Mouse (Mus musculus) C2C12 (cell line): ENCODE results near the gene Usp35. TPM values are rescaled to one million over a fixed set of nuclear protein-coding genes. Genes with fewer than 3 reads are reported as not detected.

Experiments used
- H3K27me3 ChIP-seq: one replicate; pipeline ENCODE4 v1.6.1; 2011; ENCODE audit not compliant: control insufficient read depth, insufficient read depth, insufficient read length
- H3K36me3 ChIP-seq: one replicate; pipeline ENCODE4 v1.6.1; 2011; ENCODE audit not compliant: control insufficient read depth, insufficient read depth
- H3K4me3 ChIP-seq: one replicate; pipeline ENCODE4 v1.5.1; 2011; ENCODE audit warnings: mild to moderate bottlenecking, control low read depth; ENCODE audit not compliant: poor library complexity, insufficient read depth, severe bottlenecking
- H3K79me2 ChIP-seq: one replicate; pipeline ENCODE4 v1.6.1; 2011; ENCODE audit not compliant: control insufficient read depth, insufficient read depth
- H3K79me3 ChIP-seq: one replicate; pipeline ENCODE4 v1.6.1; 2011; ENCODE audit warnings: low read depth, control low read depth
- H3ac ChIP-seq: one replicate; pipeline ENCODE3; 2011; ENCODE audit warnings: low read depth; ENCODE audit not compliant: control insufficient read depth, insufficient read length
- CEBPB ChIP-seq: IDR thresholded peaks from one replicate; pipeline ENCODE4 v1.6.1; 2011; ENCODE audit warnings: low read depth, mild to moderate bottlenecking, control low read depth, moderate library complexity
- CTCF ChIP-seq: IDR thresholded peaks from one replicate; pipeline ENCODE4 v1.5.1; 2011; ENCODE audit not compliant: control insufficient read depth, insufficient read depth, insufficient read length
- FOSL1 ChIP-seq: IDR thresholded peaks from one replicate; pipeline ENCODE4 v1.8.0; 2011; ENCODE audit warnings: mild to moderate bottlenecking, low read length; ENCODE audit not compliant: poor library complexity, insufficient read depth, severe bottlenecking
- MAX ChIP-seq: IDR thresholded peaks from one replicate; pipeline ENCODE4 v1.6.1; 2011; ENCODE audit warnings: mild to moderate bottlenecking, control low read depth
- MYOD1 ChIP-seq: IDR thresholded peaks from one replicate; pipeline ENCODE4 v1.6.1; 2011; ENCODE audit warnings: low read depth; ENCODE audit not compliant: control insufficient read depth, insufficient read length
- MYOG ChIP-seq: IDR thresholded peaks from one replicate; pipeline ENCODE4 v1.6.1; 2011; ENCODE audit not compliant: control insufficient read depth, insufficient read length; ENCODE audit errors: extremely low read depth
- USF1 ChIP-seq: IDR thresholded peaks from one replicate; pipeline ENCODE4 v1.6.1; 2011; ENCODE audit warnings: low read depth, mild to moderate bottlenecking, control low read depth, moderate library complexity
- polyA plus RNA-seq: library from polyadenylated mRNA; unstranded; fragments of >200 nt; fragmentation: generic; extraction: Trizol; gene quantifications from one replicate; pipeline ENCODE4 v1.2.1, GENCODE M21; 2012; ENCODE audit warnings: missing spikeins

The Usp35 gene
- polyA plus RNA-seq, 1 experiment, result 1.1 TPM

GRCm38 (mm10) chr7:97309461-97310340 is 22.1 kb downstream of the Usp35 start:
- no peaks in the 10 kb centered on the region for H3K36me3 ChIP-seq
- no peaks in the 10 kb centered on the region for H3K27me3 ChIP-seq
- no peak overlapping the region for H3K4me3 ChIP-seq
- H3K79me2 ChIP-seq, result no peaks in the 10 kb centered on the region
- TF ChIP-seq MYOD1, result no peak
- no peak for TF ChIP-seq USF1
- TF ChIP-seq CEBPB, result no peak
- no peak for TF ChIP-seq FOSL1
- no peak for TF ChIP-seq CTCF
- TF ChIP-seq MYOG, result no peak
- no peak for TF ChIP-seq MAX
- H3K79me3 ChIP-seq, result no peaks in the 10 kb centered on the region
- H3ac ChIP-seq, result no peak overlapping the region

GRCm38 (mm10) chr7:97307546-97307945 is 24.3 kb downstream of the Usp35 start:
- no peaks in the 10 kb centered on the region for H3K27me3 ChIP-seq
- no peaks in the 10 kb centered on the region for H3K79me3 ChIP-seq
- H3K4me3 ChIP-seq, result no peak overlapping the region
- H3K79me2 ChIP-seq, result no peaks in the 10 kb centered on the region
- TF ChIP-seq MYOG (no peak), FOSL1 (no peak), MAX (no peak), CTCF (no peak), USF1 (no peak), MYOD1 (no peak), CEBPB (no peak)
- H3ac ChIP-seq, result no peak overlapping the region
- no peaks in the 10 kb centered on the region for H3K36me3 ChIP-seq

- TF ChIP-seq CTCF, result no peak
- TF ChIP-seq CEBPB, result no peak
- no peak for TF ChIP-seq MYOG
- no peak for TF ChIP-seq MAX
- TF ChIP-seq FOSL1, result no peak
- no peak for TF ChIP-seq USF1
- TF ChIP-seq MYOD1, result no peak
- Histone ChIP-seq H3K4me3 (no peak overlapping the region), H3K79me2 (no peaks in the 10 kb centered on the region), H3ac (no peak overlapping the region), H3K36me3 (no peaks in the 10 kb centered on the region), H3K27me3 (no peaks in the 10 kb centered on the region), H3K79me3 (no peaks in the 10 kb centered on the region)
These were observed 25.0 kb downstream of the Usp35 start for GRCm38 (mm10) chr7:97306813-97307212.

- H3K27me3 ChIP-seq, result no peaks in the 10 kb centered on the region
- no peaks in the 10 kb centered on the region for H3K36me3 ChIP-seq
- TF ChIP-seq MAX, result no peak
- no peak for TF ChIP-seq USF1
- H3ac ChIP-seq, result no peak overlapping the region
- no peak overlapping the region for H3K4me3 ChIP-seq
- H3K79me2 ChIP-seq, result no peaks in the 10 kb centered on the region
- H3K79me3 ChIP-seq, result no peaks in the 10 kb centered on the region
These were observed 26.6 kb downstream of the Usp35 start for GRCm38 (mm10) chr7:97305206-97305605.

GRCm38 (mm10) chr7:97304471-97304870 is 27.3 kb downstream of the Usp35 start:
- TF ChIP-seq MYOG (no peak), USF1 (no peak), CTCF (no peak), MYOD1 (no peak), FOSL1 (no peak), CEBPB (no peak), MAX (no peak)
- Histone ChIP-seq H3K79me2 (no peaks in the 10 kb centered on the region), H3K79me3 (no peaks in the 10 kb centered on the region), H3ac (no peak overlapping the region), H3K27me3 (no peaks in the 10 kb centered on the region), H3K36me3 (no peaks in the 10 kb centered on the region), H3K4me3 (no peak overlapping the region)

GRCm38 (mm10) chr7:97303614-97304013 is 28.2 kb downstream of the Usp35 start:
- Histone ChIP-seq H3K4me3 (no peak overlapping the region), H3K36me3 (no peaks in the 10 kb centered on the region), H3ac (no peak overlapping the region), H3K27me3 (no peaks in the 10 kb centered on the region), H3K79me3 (no peaks in the 10 kb centered on the region), H3K79me2 (no peaks in the 10 kb centered on the region)
- TF ChIP-seq FOSL1, result no peak
- no peak for TF ChIP-seq USF1
- no peak for TF ChIP-seq CTCF
- TF ChIP-seq MYOD1, result no peak
- TF ChIP-seq CEBPB, result no peak
- TF ChIP-seq MAX, result no peak
- no peak for TF ChIP-seq MYOG
